Mouse (Mus musculus) heart, postnatal 36 days (tissue): Measurements from ENCODE around the gene C730034F03Rik. TPM values are rescaled to one million over a fixed set of nuclear protein-coding genes. Genes with fewer than 3 reads are reported as not detected.
"Not testable (repeated sequence)": the region's sequence is repeated elsewhere in the genome, so short reads cannot be mapped to it uniquely, and the experiment has no call there.

Experiments used
- DNase-seq, 2 experiments: peaks; one replicate each; pipeline ENCODE4 v3.0.0; 2021 to 2022
- intact Hi-C: fragments of 180-260 bp; cut with DNase I; formaldehyde crosslinking; loops from one replicate; pipeline ENCODE4 v1.15.1; 2025
- total RNA-seq, 2 experiments: library from RNA; stranded (reverse); gene quantifications; 2 replicates each; pipeline ENCODE4 v1.2.3; 2021

Gene C730034F03Rik
- total RNA-seq, 2 experiments from 2014 or later = 1.6 to 2.8 TPM

- not testable (repeated sequence) for DNase-seq
- intact Hi-C loops = loop anchor here (2.0 kb wide), 1 partner anchor 38 kb away; no protein-coding TSS in a partner anchor
Observed at GRCm38 (mm10) chr15:89430771-89431170, 1.4 kb downstream of the C730034F03Rik start.

GRCm38 (mm10) chr15:89431271-89431670 lies 1.9 kb downstream of the C730034F03Rik start:
- intact Hi-C loops = loop anchor here (2.0 kb wide), 1 partner anchor 38 kb away; no protein-coding TSS in a partner anchor
- no peak for DNase-seq

- intact Hi-C loops = loop anchor here (2.0 kb wide), 1 partner anchor 37 kb away; no protein-coding TSS in a partner anchor
Observed at GRCm38 (mm10) chr15:89431806-89432205, 2.4 kb downstream of the C730034F03Rik start.

GRCm38 (mm10) chr15:89432946-89433345 lies 3.6 kb downstream of the C730034F03Rik start:
- no peak for DNase-seq
- intact Hi-C loops = no loop called here

More at GRCm38 (mm10) chr15:89431806-89432205, 2.4 kb downstream of the C730034F03Rik start:
- DNase-seq = no peak

GRCm38 (mm10) chr15:89434136-89434535 lies 4.7 kb downstream of the C730034F03Rik start:
- intact Hi-C loops = no loop called here
- DNase-seq = no peak

- DNase-seq = no peak
- intact Hi-C loops = no loop called here
Observed at GRCm38 (mm10) chr15:89435878-89436277, 6.5 kb downstream of the C730034F03Rik start.

- intact Hi-C loops = no loop called here
- no peak for DNase-seq
Observed at GRCm38 (mm10) chr15:89442486-89443070, 13.2 kb downstream of the C730034F03Rik start.

- intact Hi-C loops = no loop called here
- DNase-seq = peak; percentile 69 to 77
Observed at GRCm38 (mm10) chr15:89452906-89453864, 23.8 kb downstream of the C730034F03Rik start.

GRCm38 (mm10) chr15:89453865-89454478 lies 24.6 kb downstream of the C730034F03Rik start, which contains the start of gene Mapk8ip2:
Mapk8ip2 (plus strand) TSS chr15:89453913.
- intact Hi-C loops = no loop called here
- DNase-seq = no peak

GRCm38 (mm10) chr15:89454857-89455256 lies 25.5 kb downstream of the C730034F03Rik start:
- intact Hi-C loops = no loop called here
- no peak for DNase-seq

GRCm38 (mm10) chr15:89455642-89456041 lies 26.3 kb downstream of the C730034F03Rik start:
- intact Hi-C loops = no loop called here
- DNase-seq = no peak

- intact Hi-C loops = no loop called here
- DNase-seq = no peak
Observed at GRCm38 (mm10) chr15:89458942-89459341, 29.6 kb downstream of the C730034F03Rik start.

GRCm38 (mm10) chr15:89459821-89460220 lies 30.4 kb downstream of the C730034F03Rik start:
- intact Hi-C loops = no loop called here
- DNase-seq = no peak

- DNase-seq = no peak
- intact Hi-C loops = no loop called here
Observed at GRCm38 (mm10) chr15:89460298-89460697, 30.9 kb downstream of the C730034F03Rik start.

- intact Hi-C loops = no loop called here
- DNase-seq = no peak
Observed at GRCm38 (mm10) chr15:89461321-89461720, 31.9 kb downstream of the C730034F03Rik start.

- intact Hi-C loops = loop anchor here (2.0 kb wide), 1 partner anchor 69 kb away; no protein-coding TSS in a partner anchor
- DNase-seq = no peak
Observed at GRCm38 (mm10) chr15:89462176-89462575, 32.8 kb downstream of the C730034F03Rik start.

GRCm38 (mm10) chr15:89463334-89464235 lies 34.2 kb downstream of the C730034F03Rik start:
- intact Hi-C loops = loop anchor here (2.0 kb wide), 1 partner anchor 67 kb away; no protein-coding TSS in a partner anchor
- peak in 1 of 2 experiments; percentile 28 for DNase-seq

GRCm38 (mm10) chr15:89465052-89465451 lies 35.7 kb downstream of the C730034F03Rik start:
- DNase-seq = no peak
- intact Hi-C loops = loop anchor here (5.0 kb wide), 3 partner anchors 37 to 123 kb away; partner anchors contain the start of genes Odf3b and Tymp

GRCm38 (mm10) chr15:89468577-89468976 lies 39.2 kb downstream of the C730034F03Rik start:
- intact Hi-C loops = loop anchor here (2.0 to 5.0 kb wide), 4 partner anchors 34 to 126 kb away; partner anchors contain the start of genes Odf3b and Tymp
- no peak for DNase-seq
